Mouse (Mus musculus) gastrocnemius, postnatal 14 days (tissue): ENCODE results near the gene Mycs. TPM values are rescaled to one million over a fixed set of nuclear protein-coding genes. Genes with fewer than 3 reads are reported as not detected.

Experiments
- DNase-seq: peaks from one replicate; pipeline ENCODE4 v3.0.0; 2021; ENCODE audit warnings: mixed read lengths
- intact Hi-C: fragments of 180-260 bp; cut with DNase I; formaldehyde crosslinking; loops from one replicate; pipeline ENCODE4 v1.15.1; 2025; ENCODE audit warnings: low total_unique reads
- long read RNA-seq, 2 experiments: library from polyadenylated mRNA; stranded (forward); transcript quantifications; one replicate each; pipeline ENCODE4 v2.0.0; 2021
- total RNA-seq, 2 experiments: library from RNA; stranded (reverse); gene quantifications; 2 replicates each; pipeline ENCODE4 v1.2.3; 2021

Gene Mycs
- not detected for total RNA-seq
- long read RNA-seq, experiment 1 = 0 reads
- long read RNA-seq, experiment 2 = 0 reads

DNA sequence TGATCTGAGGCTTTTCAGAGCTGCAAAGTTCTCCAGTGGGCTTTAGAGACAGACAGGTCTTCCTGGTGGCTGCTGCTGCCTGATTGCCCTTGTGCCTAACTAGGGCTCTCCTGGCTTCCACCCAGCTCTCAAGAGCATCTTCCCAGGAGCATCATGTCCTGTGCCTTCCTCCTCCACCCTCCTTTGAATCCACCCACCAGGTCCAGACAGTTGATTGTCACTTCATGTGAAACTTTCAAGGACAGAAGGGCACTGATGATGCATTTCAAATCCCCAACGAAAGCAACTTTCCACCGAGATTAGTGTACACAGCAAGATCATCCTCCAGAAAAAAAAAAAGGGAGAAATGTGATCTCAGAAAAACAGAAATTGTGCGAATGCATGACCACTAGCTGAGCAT is at the start of gene Mycs:
Gene Mycs (minus strand): TSS at position 101 of the 400 bp plus-strand sequence.
- intact Hi-C loops = no loop called here
- no peak for DNase-seq

DNA sequence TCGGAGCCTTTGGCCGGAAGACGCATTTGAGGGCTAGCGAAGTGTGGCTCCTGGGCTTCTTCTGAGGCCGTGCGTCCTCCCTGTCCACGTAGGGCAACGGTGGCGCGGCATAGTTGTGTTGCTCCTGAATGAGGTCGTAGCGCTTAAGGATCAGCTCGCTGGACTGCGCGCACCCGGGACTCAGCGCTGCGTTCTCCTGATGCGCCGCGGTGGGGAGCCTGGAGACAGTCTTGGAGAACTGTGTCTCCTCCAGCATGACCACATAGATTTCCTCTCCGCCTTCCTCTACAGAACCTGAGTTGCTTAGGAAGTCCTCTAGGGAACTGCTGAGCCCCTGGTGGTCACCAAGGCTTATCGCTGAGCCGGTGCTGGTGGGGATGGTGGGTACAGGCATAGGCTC is 1.0 kb downstream of the Mycs start:
- intact Hi-C loops = no loop called here

More for the DNA sequence above, 1.0 kb downstream of the Mycs start:
- DNase-seq = no peak

Other genes starting within 250 kb of the Mycs start
- gene Btbd35f7, start 199.8 kb upstream of the Mycs start, total RNA-seq = not detected